Mouse (Mus musculus): ENCODE data around the gene Endou. TPM values are rescaled to one million over a fixed set of nuclear protein-coding genes. Genes with fewer than 3 reads are reported as not detected.
A peak's percentile ranks its signal among the peaks of the same experiment; 100 is the strongest.

Gene Endou
- total RNA-seq, 2 experiments from 2014 or later: 0.66 to 0.70 TPM

GRCm38 (mm10) chr15:97755361-97755760, 24.2 kb upstream of the Endou start:
- no peak for DNase-seq

- DNase-seq: no peak
These were observed 23.3 kb upstream of the Endou start for GRCm38 (mm10) chr15:97754476-97754875.

GRCm38 (mm10) chr15:97752491-97752890, 21.4 kb upstream of the Endou start:
- DNase-seq: no peak

- DNase-seq: no peak
These were observed 20.5 kb upstream of the Endou start for GRCm38 (mm10) chr15:97751676-97752075.

- DNase-seq: peak; percentile 85 to 87
These were observed 19.6 kb upstream of the Endou start for GRCm38 (mm10) chr15:97750697-97751096.

- DNase-seq: no peak
These were observed 18.7 kb upstream of the Endou start for GRCm38 (mm10) chr15:97749841-97750240.

- no peak for DNase-seq
These were observed 18.3 kb upstream of the Endou start for GRCm38 (mm10) chr15:97749397-97749796.

- DNase-seq: no peak
These were observed 17.8 kb upstream of the Endou start for GRCm38 (mm10) chr15:97748964-97749363.

- DNase-seq: no peak
These were observed 17.2 kb upstream of the Endou start for GRCm38 (mm10) chr15:97748309-97748708.

GRCm38 (mm10) chr15:97747486-97747885, 16.3 kb upstream of the Endou start:
- no peak for DNase-seq

GRCm38 (mm10) chr15:97746748-97747147, 15.6 kb upstream of the Endou start:
- DNase-seq: no peak

GRCm38 (mm10) chr15:97746278-97746677, 15.1 kb upstream of the Endou start:
- DNase-seq: no peak

GRCm38 (mm10) chr15:97745331-97745730, 14.2 kb upstream of the Endou start:
- peak; percentile 89 to 90 for DNase-seq

- no peak for DNase-seq
These were observed 13.8 kb upstream of the Endou start for GRCm38 (mm10) chr15:97744930-97745329.

- DNase-seq: no peak
These were observed 12.9 kb upstream of the Endou start for GRCm38 (mm10) chr15:97743961-97744525.

- DNase-seq: no peak
These were observed 12.1 kb upstream of the Endou start for GRCm38 (mm10) chr15:97743210-97743609.

GRCm38 (mm10) chr15:97742600-97742999, 11.5 kb upstream of the Endou start:
- DNase-seq: no peak

- DNase-seq: no peak
These were observed 10.9 kb upstream of the Endou start for GRCm38 (mm10) chr15:97742074-97742473.

GRCm38 (mm10) chr15:97741662-97742061, 10.5 kb upstream of the Endou start:
- no peak for DNase-seq

GRCm38 (mm10) chr15:97740283-97740732, 9.2 kb upstream of the Endou start:
- no peak for DNase-seq

GRCm38 (mm10) chr15:97738923-97739322, 7.8 kb upstream of the Endou start:
- DNase-seq: no peak

GRCm38 (mm10) chr15:97731988-97732387, 849 bp upstream of the Endou start:
- DNase-seq: no peak

GRCm38 (mm10) chr15:97730365-97730764, 774 bp downstream of the Endou start:
- no peak for DNase-seq

GRCm38 (mm10) chr15:97728804-97729203, 2.3 kb downstream of the Endou start:
- peak in 1 of 2 experiments; percentile 57 for DNase-seq

- no peak for DNase-seq
These were observed 2.7 kb downstream of the Endou start for GRCm38 (mm10) chr15:97728394-97728793.
